Mouse (Mus musculus) E14TG2a.4 (cell line): ENCODE measurements around the gene Gm17545.

ENCODE experiments used
- H3K27me3 ChIP-seq: 2 replicates; pipeline ENCODE4 v1.6.1; 2014; ENCODE audit warnings: low read length, control low read depth; ENCODE audit not compliant: insufficient read depth
- H3K36me3 ChIP-seq: 2 replicates; pipeline ENCODE4 v1.6.1; 2014; ENCODE audit warnings: low read length, control low read depth; ENCODE audit not compliant: insufficient read depth
- H3K4me1 ChIP-seq: replicated peaks from 2 replicates; pipeline ENCODE4 v1.6.1; 2014; ENCODE audit warnings: low read depth, low read length, control low read depth
- H3K4me3 ChIP-seq: replicated peaks from 2 replicates; pipeline ENCODE4 v1.5.1; 2014; ENCODE audit warnings: mild to moderate bottlenecking, low read length
- H3K9me3 ChIP-seq: 2 replicates; pipeline ENCODE4 v1.6.1; 2014; ENCODE audit warnings: low read length, control low read depth
- CTCF ChIP-seq: conservative IDR thresholded peaks from 2 replicates; pipeline ENCODE4 v1.5.1; 2014; ENCODE audit warnings: low read length
- NANOG ChIP-seq: IDR thresholded peaks from 2 replicates; pipeline ENCODE4 v1.6.1; 2014; ENCODE audit warnings: borderline replicate concordance, low read length, mixed read lengths
- POU5F1 ChIP-seq: IDR thresholded peaks from 2 replicates; pipeline ENCODE4 v1.6.1; 2014; ENCODE audit warnings: low read length, borderline replicate concordance

The Gm17545 gene

GRCm38 (mm10) chr9:22452697-22453096 lies 1.4 kb upstream of the Gm17545 start:
- Histone ChIP-seq H3K4me3 (no peak overlapping the region), H3K4me1 (peaks cover 11% of the 10 kb centered on the region), H3K27me3 (no peaks in the 10 kb centered on the region), H3K9me3 (no peaks in the 10 kb centered on the region), H3K36me3 (peaks cover 98% of the 10 kb centered on the region)
- TF ChIP-seq POU5F1 (no peak), NANOG (no peak), CTCF (no peak)

GRCm38 (mm10) chr9:22453501-22453924 lies 577 bp upstream of the Gm17545 start:
- H3K4me3 ChIP-seq: no peak overlapping the region
- H3K9me3 ChIP-seq: no peaks in the 10 kb centered on the region

GRCm38 (mm10) chr9:22455041-22455440 lies 951 bp downstream of the Gm17545 start:
- no peaks in the 10 kb centered on the region for H3K4me1 ChIP-seq
- TF ChIP-seq CTCF: no peak
- no peak for TF ChIP-seq POU5F1
- TF ChIP-seq NANOG: no peak

More at GRCm38 (mm10) chr9:22453501-22453924, 577 bp upstream of the Gm17545 start:
- TF ChIP-seq POU5F1 (no peak), CTCF (no peak), NANOG (no peak)
- peaks cover 96% of the 10 kb centered on the region for H3K36me3 ChIP-seq
- H3K27me3 ChIP-seq: no peaks in the 10 kb centered on the region
- H3K4me1 ChIP-seq: peaks cover 8% of the 10 kb centered on the region

GRCm38 (mm10) chr9:22457142-22457835 lies 3.2 kb downstream of the Gm17545 start:
- Histone ChIP-seq H3K4me1 (no peaks in the 10 kb centered on the region), H3K36me3 (peaks cover 74% of the 10 kb centered on the region), H3K4me3 (no peak overlapping the region), H3K27me3 (no peaks in the 10 kb centered on the region), H3K9me3 (no peaks in the 10 kb centered on the region)
- no peak for TF ChIP-seq NANOG
- no peak for TF ChIP-seq POU5F1
- TF ChIP-seq CTCF: no peak

More at GRCm38 (mm10) chr9:22455041-22455440, 951 bp downstream of the Gm17545 start:
- Histone ChIP-seq H3K9me3 (no peaks in the 10 kb centered on the region), H3K27me3 (no peaks in the 10 kb centered on the region), H3K36me3 (peaks cover 87% of the 10 kb centered on the region), H3K4me3 (no peak overlapping the region)

- Histone ChIP-seq H3K27me3 (peaks cover 3% of the 10 kb centered on the region; the same call in 1 of the 2 replicates), H3K4me3 (no peak overlapping the region), H3K4me1 (peaks cover under 1% of the 10 kb centered on the region; the same call in 1 of the 2 replicates), H3K36me3 (peaks cover 50% of the 10 kb centered on the region), H3K9me3 (no peaks in the 10 kb centered on the region)
- TF ChIP-seq CTCF (no peak), POU5F1 (no peak), NANOG (no peak)
These were observed 7.9 kb downstream of the Gm17545 start for GRCm38 (mm10) chr9:22461946-22462345.

GRCm38 (mm10) chr9:22466212-22466611 lies 12.1 kb downstream of the Gm17545 start:
- H3K4me1 ChIP-seq: peaks cover 11% of the 10 kb centered on the region
- peaks cover 24% of the 10 kb centered on the region for H3K36me3 ChIP-seq
- peaks cover 3% of the 10 kb centered on the region; the same call in 1 of the 2 replicates for H3K27me3 ChIP-seq
- H3K9me3 ChIP-seq: no peaks in the 10 kb centered on the region
- H3K4me3 ChIP-seq: no peak overlapping the region
- no peak for TF ChIP-seq POU5F1
- TF ChIP-seq CTCF: no peak
- TF ChIP-seq NANOG: no peak

- no peaks in the 10 kb centered on the region for H3K9me3 ChIP-seq
- no peak for TF ChIP-seq POU5F1
- TF ChIP-seq CTCF: no peak
- peaks cover 21% of the 10 kb centered on the region for H3K36me3 ChIP-seq
- peaks cover 3% of the 10 kb centered on the region; the same call in 1 of the 2 replicates for H3K27me3 ChIP-seq
- H3K4me3 ChIP-seq: peak overlapping the region; percentile 89
- H3K4me1 ChIP-seq: peaks cover 11% of the 10 kb centered on the region
These were observed 13.5 kb downstream of the Gm17545 start for GRCm38 (mm10) chr9:22467371-22468169.

GRCm38 (mm10) chr9:22468170-22468898 lies 14.2 kb downstream of the Gm17545 start:
- Histone ChIP-seq H3K27me3 (peaks cover 3% of the 10 kb centered on the region; the same call in 1 of the 2 replicates), H3K4me3 (peak overlapping the region; percentile 89), H3K4me1 (peaks cover 11% of the 10 kb centered on the region), H3K36me3 (peaks cover 21% of the 10 kb centered on the region), H3K9me3 (no peaks in the 10 kb centered on the region)
- TF ChIP-seq NANOG (no peak), CTCF (no peak), POU5F1 (no peak)
